Mouse (Mus musculus) layer of hippocampus, adult 2 months (tissue): ENCODE results near the gene Mcu. TPM values are rescaled to one million over a fixed set of nuclear protein-coding genes. Genes with fewer than 3 reads are reported as not detected.

ENCODE experiments used
- DNase-seq, 2 experiments: peaks; one replicate each; pipeline ENCODE4 v3.0.0; 2022; ENCODE audit warnings: low spot score in 2 of 2
- H3K27ac ChIP-seq: fragments of 200-600 bp; 2 replicates; pipeline ENCODE4 v1.8.1; 2022
- H3K4me3 ChIP-seq: fragments of 200-600 bp; 2 replicates; pipeline ENCODE4 v1.8.1; 2022; ENCODE audit warnings: mild to moderate bottlenecking
- CTCF ChIP-seq: fragments of 200-600 bp; conservative IDR thresholded peaks from 2 replicates; pipeline ENCODE4 v1.8.1; 2022; ENCODE audit warnings: antibody characterized with exemption, mild to moderate bottlenecking, moderate library complexity
- total RNA-seq, 2 experiments: library from RNA; stranded (reverse); gene quantifications; 2 replicates each; pipeline ENCODE4 v1.2.3; 2021

The Mcu gene
- total RNA-seq, 2 experiments from 2014 or later = 53.8 to 54.8 TPM

GRCm38 (mm10) chr10:59511427-59511963 lies 105.0 kb downstream of the Mcu start:
- DNase-seq = no peak
- Histone ChIP-seq H3K4me3 (no peak overlapping the region), H3K27ac (0 out of 2 replicates have a peak overlapping the region, but pooled peaks have one; percentile 57)
- no peak for TF ChIP-seq CTCF

GRCm38 (mm10) chr10:59510713-59511426 lies 105.6 kb downstream of the Mcu start:
- peak overlapping the region; percentile 8; the same call in 1 of the 2 replicates for H3K27ac ChIP-seq
- no peak overlapping the region for H3K4me3 ChIP-seq
- DNase-seq = no peak
- TF ChIP-seq CTCF = no peak

GRCm38 (mm10) chr10:59509197-59509596 lies 107.3 kb downstream of the Mcu start:
- TF ChIP-seq CTCF = no peak
- no peak overlapping the region for H3K4me3 ChIP-seq
- no peak for DNase-seq
- peak overlapping the region; percentile 8; the same call in 1 of the 2 replicates for H3K27ac ChIP-seq

GRCm38 (mm10) chr10:59506711-59507110 lies 109.8 kb downstream of the Mcu start:
- Histone ChIP-seq H3K4me3 (no peak overlapping the region), H3K27ac (no peak overlapping the region)
- DNase-seq = no peak
- no peak for TF ChIP-seq CTCF

GRCm38 (mm10) chr10:59504291-59504690 lies 112.2 kb downstream of the Mcu start:
- no peak for TF ChIP-seq CTCF
- no peak for DNase-seq
- Histone ChIP-seq H3K4me3 (peak overlapping the region; percentile 50), H3K27ac (peak overlapping the region; percentile 64)

- peak overlapping the region; percentile 50 for H3K4me3 ChIP-seq
- H3K27ac ChIP-seq = peak overlapping the region; percentile 64
- DNase-seq = peak; percentile 64 to 65
- no peak for TF ChIP-seq CTCF
Observed at GRCm38 (mm10) chr10:59503433-59504210, 112.9 kb downstream of the Mcu start.

- H3K4me3 ChIP-seq = no peak overlapping the region
- no peak for TF ChIP-seq CTCF
- H3K27ac ChIP-seq = no peak overlapping the region; the same call in 1 of the 2 replicates
- DNase-seq = no peak
Observed at GRCm38 (mm10) chr10:59502381-59502780, 114.1 kb downstream of the Mcu start.

- no peak for DNase-seq
- no peak overlapping the region for H3K27ac ChIP-seq
- no peak overlapping the region for H3K4me3 ChIP-seq
- TF ChIP-seq CTCF = no peak
Observed at GRCm38 (mm10) chr10:59501761-59502160, 114.7 kb downstream of the Mcu start.

- no peak for DNase-seq
- Histone ChIP-seq H3K4me3 (no peak overlapping the region), H3K27ac (no peak overlapping the region)
- TF ChIP-seq CTCF = no peak
Observed at GRCm38 (mm10) chr10:59500225-59500624, 116.3 kb downstream of the Mcu start.

GRCm38 (mm10) chr10:59497019-59497418 lies 119.5 kb downstream of the Mcu start:
- DNase-seq = no peak
- H3K27ac ChIP-seq = no peak overlapping the region
- TF ChIP-seq CTCF = no peak
- no peak overlapping the region for H3K4me3 ChIP-seq

GRCm38 (mm10) chr10:59494917-59495316 lies 121.6 kb downstream of the Mcu start:
- H3K4me3 ChIP-seq = no peak overlapping the region
- no peak overlapping the region for H3K27ac ChIP-seq
- TF ChIP-seq CTCF = no peak
- DNase-seq = no peak

GRCm38 (mm10) chr10:59494044-59494443 lies 122.4 kb downstream of the Mcu start:
- Histone ChIP-seq H3K4me3 (no peak overlapping the region), H3K27ac (no peak overlapping the region)
- TF ChIP-seq CTCF = peak; percentile 70
- DNase-seq = no peak

- peak; percentile 80 for TF ChIP-seq CTCF
- Histone ChIP-seq H3K27ac (0 out of 2 replicates have a peak overlapping the region, but pooled peaks have one; percentile 41), H3K4me3 (no peak overlapping the region)
- peak in 1 of 2 experiments; percentile 44 for DNase-seq
Observed at GRCm38 (mm10) chr10:59490920-59491319, 125.6 kb downstream of the Mcu start.

- H3K27ac ChIP-seq = no peak overlapping the region
- no peak for TF ChIP-seq CTCF
- H3K4me3 ChIP-seq = no peak overlapping the region
- no peak for DNase-seq
Observed at GRCm38 (mm10) chr10:59489411-59489810, 127.1 kb downstream of the Mcu start.
